Mouse (Mus musculus): ENCODE measurements around the gene Catsperg1. TPM values are rescaled to one million over a fixed set of nuclear protein-coding genes. Genes with fewer than 3 reads are reported as not detected.
A peak's percentile ranks its signal among the peaks of the same experiment; 100 is the strongest.

Gene Catsperg1
- total RNA-seq, 2 experiments from 2014 or later, result 0.29 TPM; not detected in 1

DNA sequence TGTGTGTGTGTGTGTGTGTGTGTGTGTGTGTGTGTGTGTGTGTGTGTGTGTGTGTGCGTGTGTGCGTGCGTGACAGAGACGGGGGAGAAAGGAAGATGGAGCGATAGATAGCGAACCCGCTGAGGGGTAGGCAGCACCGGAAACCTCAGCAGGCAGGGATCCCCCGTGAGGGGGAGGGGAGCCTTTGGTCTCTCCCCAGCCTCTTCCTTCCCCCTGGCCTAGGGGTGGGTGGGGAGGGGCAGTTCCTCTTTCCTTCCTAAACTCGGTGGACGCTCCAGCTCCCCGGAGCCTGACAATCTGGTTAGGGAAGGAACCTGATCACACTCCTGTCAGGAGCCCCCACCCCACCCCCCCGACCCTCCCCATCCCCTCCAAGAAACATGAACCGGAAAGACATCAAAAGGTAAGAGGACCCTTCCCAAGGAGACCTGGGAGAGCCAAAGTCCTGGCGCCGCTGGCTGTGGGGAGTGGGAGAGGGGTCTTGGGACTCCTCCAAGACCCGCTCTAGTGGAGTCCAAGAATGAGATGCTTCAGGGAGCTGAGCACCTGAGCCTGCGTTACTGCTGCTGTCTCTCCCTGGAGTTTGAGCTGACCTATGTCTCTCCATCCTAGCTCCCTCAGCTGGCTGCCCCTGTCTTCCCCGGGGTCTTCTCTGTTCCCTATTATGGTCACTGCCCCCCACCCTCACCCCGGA, 79.0 kb downstream of the Catsperg1 start, which contains the start of gene Rasgrp4:
Gene Rasgrp4, plus strand, starts transcription at position 159 of the 694 bp plus-strand sequence.
- peak; percentile 42 for DNase-seq

DNA sequence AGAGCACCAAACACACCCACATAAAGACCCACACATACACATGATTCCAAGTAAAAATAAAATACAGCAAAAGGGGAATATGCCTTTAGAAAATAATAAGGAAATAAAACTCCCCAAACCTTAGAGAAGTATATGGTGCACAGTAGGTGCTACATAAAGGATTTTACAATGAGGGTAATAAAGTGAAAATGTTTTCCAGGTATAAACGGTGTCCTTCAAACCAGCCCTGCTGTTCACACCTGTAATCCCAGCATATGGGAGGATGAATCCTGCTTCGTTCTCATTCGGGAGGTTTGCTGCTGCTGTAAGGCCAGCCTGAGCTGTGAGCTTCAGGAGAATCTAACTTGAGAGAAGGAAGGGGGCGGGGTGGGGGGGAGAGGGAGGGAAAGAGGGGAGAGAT, 79.6 kb downstream of the Catsperg1 start:
- DNase-seq, result no peak

Other genes with a start within 250 kb of the Catsperg1 start
- 100 to 1,000 TPM; 116 to 137 TPM for gene Eif3k, start 232.2 kb downstream of the Catsperg1 start, total RNA-seq (2021)
- under 1 TPM; 0.29 to 0.36 TPM for gene Map4k1, start 232.0 kb downstream of the Catsperg1 start, total RNA-seq (2021)
- gene Ryr1, start 88.9 kb downstream of the Catsperg1 start, total RNA-seq (2021), result 1,000 to 10,000 TPM; 1,331 to 1,686 TPM
- gene Rasgrp4, start 79.2 kb downstream of the Catsperg1 start, total RNA-seq (2021), result under 1 TPM; 0.69 to 0.72 TPM
- 10 to 100 TPM; 11.0 to 12.9 TPM for gene Fam98c, start 57.8 kb downstream of the Catsperg1 start, total RNA-seq (2021)
- gene Ggn, start 43.8 kb downstream of the Catsperg1 start, total RNA-seq (2021), result under 1 TPM; 0.15 to 0.32 TPM
- gene Spred3, start 43.6 kb downstream of the Catsperg1 start, total RNA-seq (2021), result under 1 TPM; 0.77 to 0.86 TPM
- gene Psmd8, start 33.3 kb downstream of the Catsperg1 start, total RNA-seq (2021), result 100 to 1,000 TPM; 156 to 200 TPM
- gene Kcnk6, start 18.5 kb upstream of the Catsperg1 start, total RNA-seq (2021), result 1 to 10 TPM; 1.2 to 1.5 TPM
- gene Yif1b, start 24.3 kb upstream of the Catsperg1 start, total RNA-seq (2021), result 10 to 100 TPM; 44.8 to 47.6 TPM
- 1 to 10 TPM in 1 of 2 experiments, under 1 TPM in 1; 0.31 to 1.4 TPM for gene 2200002D01Rik, start 34.4 kb upstream of the Catsperg1 start, total RNA-seq (2021)
- gene Spint2, start 67.9 kb upstream of the Catsperg1 start, total RNA-seq (2021), result 1 to 10 TPM; 3.4 to 5.2 TPM
- 1 to 10 TPM; 5.2 to 6.5 TPM for gene Ppp1r14a, start 75.3 kb upstream of the Catsperg1 start, total RNA-seq (2021)
- 1 to 10 TPM; 1.9 to 2.0 TPM for gene Dpf1, start 89.9 kb upstream of the Catsperg1 start, total RNA-seq (2021)